Mouse (Mus musculus): ENCODE data around the gene Ick. TPM values are rescaled to one million over a fixed set of nuclear protein-coding genes. Genes with fewer than 3 reads are reported as not detected.
A peak's percentile ranks its signal among the peaks of the same experiment; 100 is the strongest.

The Ick gene
- total and polyA plus RNA-seq, 2 experiments from 2014 or later, result 35.2 to 36.7 TPM

DNA sequence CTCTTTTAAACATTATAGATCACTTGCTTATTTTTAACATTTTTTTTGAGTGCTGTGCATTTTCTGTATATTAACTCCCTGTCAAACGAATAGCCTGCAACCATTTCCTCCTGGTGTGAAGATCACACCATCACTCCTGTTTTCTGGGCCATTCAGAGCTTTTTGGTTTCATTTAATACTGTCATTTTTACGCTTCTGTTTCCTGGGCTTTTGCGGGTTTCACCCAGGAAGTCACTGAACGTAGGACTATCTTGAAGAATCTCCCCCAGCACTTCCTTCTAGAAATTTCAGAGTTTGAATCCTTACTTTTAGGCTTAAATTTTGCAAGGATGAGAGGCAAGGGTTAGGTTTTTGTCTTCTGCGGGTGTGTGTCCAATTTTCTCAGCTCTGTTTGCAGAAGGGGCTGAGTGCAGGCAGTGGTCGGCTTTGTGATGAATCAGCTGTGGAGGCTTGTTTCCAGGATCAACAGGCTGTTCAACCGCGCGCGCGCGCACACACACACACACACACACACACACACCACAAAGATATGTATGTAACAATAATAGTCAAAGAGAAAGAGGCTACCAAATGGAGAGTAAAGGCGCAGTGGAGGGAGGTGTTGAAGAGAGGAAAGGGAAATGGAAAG is 35.2 kb upstream of the Ick start:
- WGBS, result 87% methylated on average over 13 of the region's 13 CpGs
- no peak overlapping the region for H3K4me2 ChIP-seq (ENCODE audit: low read depth, low read length)
- ATAC-seq (no peak), DNase-seq (ENCODE audit: low spot score) (no peak)
- no peaks in the 10 kb centered on the region for H3K27me3 ChIP-seq (ENCODE audit: insufficient read depth, low read length)
- H3K9me3 ChIP-seq (ENCODE audit: low read length), result no peaks in the 10 kb centered on the region
- H3K4me3 ChIP-seq (ENCODE audit: low read length), result no peak overlapping the region
- no peak for TF ChIP-seq CTCF (IDR thresholded peaks at IDR 0.05; ENCODE audit: low read depth)
- H3K36me3 ChIP-seq (ENCODE audit: insufficient read depth, low read length), result no peaks in the 10 kb centered on the region
- no peak overlapping the region for H3K9ac ChIP-seq (replicated peaks; ENCODE audit: low read length)
- H3K4me1 ChIP-seq (ENCODE audit: insufficient read depth, low read length), result no peaks in the 10 kb centered on the region
- no peak overlapping the region for H3K27ac ChIP-seq

DNA sequence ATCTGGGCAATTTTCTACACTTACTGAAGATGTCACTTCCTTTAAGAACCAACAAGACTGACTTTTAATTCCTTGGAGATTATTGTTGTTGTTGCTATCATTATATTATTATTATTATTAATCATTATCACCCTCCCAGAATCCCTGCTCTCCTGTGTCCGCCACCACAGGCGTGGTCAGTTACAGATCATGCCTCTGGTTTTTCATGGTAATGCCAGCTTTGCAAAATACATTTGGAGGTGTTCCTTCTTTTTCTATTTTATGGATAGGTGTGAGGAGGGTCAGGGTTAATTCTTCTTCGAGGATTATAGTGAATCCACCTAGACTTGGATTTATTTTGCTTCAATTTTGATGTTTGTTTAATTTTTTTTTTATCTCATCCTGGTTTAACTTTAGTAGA is 33.7 kb upstream of the Ick start:
- no peaks in the 10 kb centered on the region for H3K4me1 ChIP-seq (ENCODE audit: insufficient read depth, low read length)
- no peaks in the 10 kb centered on the region for H3K27me3 ChIP-seq (ENCODE audit: insufficient read depth, low read length)
- no peaks in the 10 kb centered on the region for H3K9me3 ChIP-seq (ENCODE audit: low read length)
- WGBS, result 94% methylated on average over 3 of the region's 3 CpGs
- no peak overlapping the region for H3K9ac ChIP-seq (replicated peaks; ENCODE audit: low read length)
- DNase-seq (ENCODE audit: low spot score), result no peak
- H3K27ac ChIP-seq, result no peak overlapping the region
- TF ChIP-seq CTCF (IDR thresholded peaks at IDR 0.05; ENCODE audit: low read depth), result no peak
- ATAC-seq, result no peak
- no peak overlapping the region for H3K4me2 ChIP-seq (ENCODE audit: low read depth, low read length)
- no peak overlapping the region for H3K4me3 ChIP-seq (ENCODE audit: low read length)
- H3K36me3 ChIP-seq (ENCODE audit: insufficient read depth, low read length), result no peaks in the 10 kb centered on the region

DNA sequence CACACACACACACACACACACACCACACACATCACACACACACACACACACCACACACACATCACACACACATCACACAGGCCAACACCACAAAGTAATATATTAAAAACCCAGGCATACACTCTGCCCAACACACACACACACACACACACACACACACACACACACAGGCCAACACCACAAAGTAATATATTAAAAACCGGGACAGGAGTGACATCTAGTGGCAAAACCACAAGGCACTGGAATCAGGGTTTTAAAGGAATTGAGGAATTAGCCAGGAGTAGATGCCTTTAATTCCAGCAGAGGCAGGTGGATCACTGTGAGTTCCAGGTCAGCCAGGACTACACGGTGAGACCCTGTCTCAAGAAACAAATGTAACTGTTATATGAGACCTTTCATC is 30.8 kb upstream of the Ick start:
- 33% methylated on average over 2 of the region's 2 CpGs for WGBS
- Histone ChIP-seq H3K4me2 (ENCODE audit: low read depth, low read length) (no peak overlapping the region), H3K4me3 (ENCODE audit: low read length) (no peak overlapping the region), H3K27ac (no peak overlapping the region), H3K9me3 (ENCODE audit: low read length) (no peaks in the 10 kb centered on the region), H3K4me1 (ENCODE audit: insufficient read depth, low read length) (no peaks in the 10 kb centered on the region), H3K36me3 (ENCODE audit: insufficient read depth, low read length) (peaks cover 6% of the 10 kb centered on the region), H3K9ac (replicated peaks; ENCODE audit: low read length) (no peak overlapping the region), H3K27me3 (ENCODE audit: insufficient read depth, low read length) (no peaks in the 10 kb centered on the region)
- 0 out of 2 replicates have a peak, but pooled peaks have one; percentile 40 for ATAC-seq
- DNase-seq (ENCODE audit: low spot score), result peak; percentile 52
- peak; percentile 65 for TF ChIP-seq CTCF (IDR thresholded peaks at IDR 0.05; ENCODE audit: low read depth)

DNA sequence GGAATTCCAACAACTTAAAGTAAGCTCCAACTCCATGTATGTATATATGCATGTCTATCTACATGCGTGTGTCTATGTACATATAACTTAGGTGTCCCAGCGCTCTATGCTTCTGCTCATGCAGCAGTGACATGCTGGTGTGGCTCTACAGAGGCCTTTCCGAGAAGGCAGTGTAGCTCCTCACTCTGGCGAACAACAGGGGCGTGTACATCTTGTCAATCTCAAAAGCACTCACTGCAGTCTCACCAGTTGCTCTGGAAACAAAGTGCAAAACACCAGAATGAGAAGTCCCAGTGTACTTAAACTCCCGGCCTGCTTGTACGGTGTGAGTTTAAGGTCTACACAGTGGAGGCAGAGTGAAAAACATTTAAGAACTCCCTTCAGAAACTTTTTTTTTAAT is 27.2 kb upstream of the Ick start:
- H3K9ac ChIP-seq (replicated peaks; ENCODE audit: low read length), result no peak overlapping the region
- DNase-seq (ENCODE audit: low spot score) (no peak), ATAC-seq (no peak)
- no peaks in the 10 kb centered on the region for H3K27me3 ChIP-seq (ENCODE audit: insufficient read depth, low read length)
- H3K27ac ChIP-seq, result no peak overlapping the region
- TF ChIP-seq CTCF (IDR thresholded peaks at IDR 0.05; ENCODE audit: low read depth), result no peak
- H3K4me3 ChIP-seq (ENCODE audit: low read length), result no peak overlapping the region
- WGBS, result 59% methylated on average over 7 of the region's 7 CpGs
- no peak overlapping the region for H3K4me2 ChIP-seq (ENCODE audit: low read depth, low read length)
- peaks cover 36% of the 10 kb centered on the region for H3K36me3 ChIP-seq (ENCODE audit: insufficient read depth, low read length)
- no peaks in the 10 kb centered on the region for H3K9me3 ChIP-seq (ENCODE audit: low read length)
- no peaks in the 10 kb centered on the region for H3K4me1 ChIP-seq (ENCODE audit: insufficient read depth, low read length)

DNA sequence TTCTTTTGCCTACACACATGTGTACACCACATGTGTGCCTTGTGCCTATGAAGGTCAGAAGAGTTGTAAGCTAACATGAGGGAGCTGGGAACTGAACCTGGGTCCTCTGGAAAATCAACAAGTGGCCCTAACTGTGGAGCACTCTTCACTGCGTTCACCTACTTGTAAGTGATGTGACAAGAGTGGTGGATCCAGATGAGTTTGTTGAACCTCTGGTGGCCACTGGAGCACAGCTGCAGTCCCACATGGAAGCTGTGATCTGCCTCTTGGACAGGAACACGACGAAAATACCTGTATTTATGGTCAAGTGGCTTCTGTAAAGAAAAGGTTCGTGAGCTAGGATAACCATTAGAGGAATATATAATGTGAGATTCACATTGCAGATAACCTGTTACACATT is 24.7 kb upstream of the Ick start:
- no peaks in the 10 kb centered on the region for H3K4me1 ChIP-seq (ENCODE audit: insufficient read depth, low read length)
- no peak overlapping the region for H3K4me2 ChIP-seq (ENCODE audit: low read depth, low read length)
- WGBS, result 95% methylated on average over 4 of the region's 4 CpGs
- H3K36me3 ChIP-seq (ENCODE audit: insufficient read depth, low read length), result peaks cover 45% of the 10 kb centered on the region
- DNase-seq (ENCODE audit: low spot score) (no peak), ATAC-seq (no peak)
- H3K4me3 ChIP-seq (ENCODE audit: low read length), result no peak overlapping the region
- no peak overlapping the region for H3K9ac ChIP-seq (replicated peaks; ENCODE audit: low read length)
- H3K9me3 ChIP-seq (ENCODE audit: low read length), result no peaks in the 10 kb centered on the region
- H3K27ac ChIP-seq, result no peak overlapping the region
- no peak for TF ChIP-seq CTCF (IDR thresholded peaks at IDR 0.05; ENCODE audit: low read depth)
- no peaks in the 10 kb centered on the region for H3K27me3 ChIP-seq (ENCODE audit: insufficient read depth, low read length)

GRCm38 (mm10) chr9:78085722-78086287 is 23.2 kb upstream of the Ick start:
- TF ChIP-seq CTCF (IDR thresholded peaks at IDR 0.05; ENCODE audit: low read depth), result no peak
- Histone ChIP-seq H3K9me3 (ENCODE audit: low read length) (no peaks in the 10 kb centered on the region), H3K36me3 (ENCODE audit: insufficient read depth, low read length) (peaks cover 44% of the 10 kb centered on the region), H3K9ac (replicated peaks; ENCODE audit: low read length) (no peak overlapping the region), H3K4me1 (ENCODE audit: insufficient read depth, low read length) (no peaks in the 10 kb centered on the region), H3K4me3 (ENCODE audit: low read length) (no peak overlapping the region), H3K27ac (no peak overlapping the region), H3K27me3 (ENCODE audit: insufficient read depth, low read length) (no peaks in the 10 kb centered on the region), H3K4me2 (ENCODE audit: low read depth, low read length) (no peak overlapping the region)
- DNase-seq (ENCODE audit: low spot score) (no peak), ATAC-seq (no peak)
- 91% methylated on average over 14 of the region's 14 CpGs for WGBS

DNA sequence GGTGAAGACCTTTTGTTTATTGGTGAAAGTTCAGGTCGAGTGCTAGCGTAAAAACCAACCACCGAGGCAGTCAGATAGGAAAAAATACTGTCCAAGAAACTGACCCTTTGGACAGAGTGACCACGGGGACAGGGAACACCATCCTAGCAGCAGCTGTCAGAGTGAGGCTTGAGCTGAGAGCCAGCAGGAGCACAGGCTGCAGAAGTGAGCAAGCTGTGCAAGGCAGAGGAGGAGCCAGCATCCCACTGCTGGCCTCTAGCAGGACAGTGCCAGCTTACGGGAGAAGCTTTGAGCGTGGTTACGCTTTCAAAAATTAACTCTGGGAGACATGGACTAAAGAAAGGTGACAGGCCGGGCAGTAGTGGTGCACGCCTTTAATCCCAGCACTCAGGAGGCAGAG is 21.2 kb upstream of the Ick start:
- no peak overlapping the region for H3K4me3 ChIP-seq (ENCODE audit: low read length)
- H3K9me3 ChIP-seq (ENCODE audit: low read length), result no peaks in the 10 kb centered on the region
- H3K27me3 ChIP-seq (ENCODE audit: insufficient read depth, low read length), result no peaks in the 10 kb centered on the region
- H3K4me2 ChIP-seq (ENCODE audit: low read depth, low read length), result no peak overlapping the region
- TF ChIP-seq CTCF (IDR thresholded peaks at IDR 0.05; ENCODE audit: low read depth), result no peak
- peaks cover 41% of the 10 kb centered on the region for H3K36me3 ChIP-seq (ENCODE audit: insufficient read depth, low read length)
- no peak overlapping the region for H3K27ac ChIP-seq
- WGBS, result 78% methylated on average over 9 of the region's 9 CpGs
- ATAC-seq (no peak), DNase-seq (ENCODE audit: low spot score) (no peak)
- H3K9ac ChIP-seq (replicated peaks; ENCODE audit: low read length), result no peak overlapping the region
- no peaks in the 10 kb centered on the region for H3K4me1 ChIP-seq (ENCODE audit: insufficient read depth, low read length)

Data from hindbrain, postnatal 0 days (tissue).